Mouse (Mus musculus): ENCODE data around the gene Ins2. TPM values are rescaled to one million over a fixed set of nuclear protein-coding genes. Genes with fewer than 3 reads are reported as not detected.
A peak's percentile ranks its signal among the peaks of the same experiment; 100 is the strongest.

Gene Ins2
- polyA plus RNA-seq, 1 experiment, result 0.63 TPM

GRCm38 (mm10) chr7:142659181-142659681 lies 84.0 kb downstream of the Ins2 start:
- H3K4me1 ChIP-seq (ENCODE audit: control insufficient read depth, insufficient read depth, insufficient read length, low read length), result peaks cover 3% of the 10 kb centered on the region
- no peak overlapping the region for H3K27ac ChIP-seq (ENCODE audit: insufficient read depth, low read depth, low read length)
- TF ChIP-seq CTCF (IDR thresholded peaks at IDR 0.05; ENCODE audit: extremely low read depth, insufficient read length, insufficient replicate concordance, low read depth, low read length) (no peak), POLR2A (IDR thresholded peaks at IDR 0.05; ENCODE audit: low read depth, low read length) (no peak)
- under 1% methylated on average over 57 of the region's 70 CpGs for WGBS
- H3K4me3 ChIP-seq (ENCODE audit: low read depth, low read length), result peak overlapping the region; percentile 60
- H3K27me3 ChIP-seq (ENCODE audit: control insufficient read depth, insufficient read depth, low read length), result peaks cover 75% of the 10 kb centered on the region
- H3K36me3 ChIP-seq (ENCODE audit: control insufficient read depth, insufficient read depth, low read length), result no peaks in the 10 kb centered on the region

GRCm38 (mm10) chr7:142658681-142659180 lies 84.5 kb downstream of the Ins2 start:
- H3K27me3 ChIP-seq (ENCODE audit: control insufficient read depth, insufficient read depth, low read length), result peaks cover 70% of the 10 kb centered on the region

GRCm38 (mm10) chr7:142657821-142658614 lies 85.2 kb downstream of the Ins2 start:
- no peak overlapping the region for H3K27ac ChIP-seq (ENCODE audit: insufficient read depth, low read depth, low read length)
- 5% methylated on average over 34 of the region's 34 CpGs for WGBS
- no peaks in the 10 kb centered on the region for H3K36me3 ChIP-seq (ENCODE audit: control insufficient read depth, insufficient read depth, low read length)
- TF ChIP-seq POLR2A (IDR thresholded peaks at IDR 0.05; ENCODE audit: low read depth, low read length) (no peak), CTCF (IDR thresholded peaks at IDR 0.05; ENCODE audit: extremely low read depth, insufficient read length, insufficient replicate concordance, low read depth, low read length) (no peak)
- peak overlapping the region; percentile 60 for H3K4me3 ChIP-seq (ENCODE audit: low read depth, low read length)
- H3K4me1 ChIP-seq (ENCODE audit: control insufficient read depth, insufficient read depth, insufficient read length, low read length), result peaks cover 3% of the 10 kb centered on the region
- peaks cover 63% of the 10 kb centered on the region for H3K27me3 ChIP-seq (ENCODE audit: control insufficient read depth, insufficient read depth, low read length)

More at GRCm38 (mm10) chr7:142658681-142659180, 84.5 kb downstream of the Ins2 start:
- peak overlapping the region; percentile 60 for H3K4me3 ChIP-seq (ENCODE audit: low read depth, low read length)
- 2% methylated on average over 39 of the region's 40 CpGs for WGBS
- TF ChIP-seq POLR2A (IDR thresholded peaks at IDR 0.05; ENCODE audit: low read depth, low read length) (no peak), CTCF (IDR thresholded peaks at IDR 0.05; ENCODE audit: extremely low read depth, insufficient read length, insufficient replicate concordance, low read depth, low read length) (no peak)
- H3K27ac ChIP-seq (ENCODE audit: insufficient read depth, low read depth, low read length), result no peak overlapping the region
- peaks cover 3% of the 10 kb centered on the region for H3K4me1 ChIP-seq (ENCODE audit: control insufficient read depth, insufficient read depth, insufficient read length, low read length)
- no peaks in the 10 kb centered on the region for H3K36me3 ChIP-seq (ENCODE audit: control insufficient read depth, insufficient read depth, low read length)

GRCm38 (mm10) chr7:142657341-142657791 lies 85.8 kb downstream of the Ins2 start:
- H3K36me3 ChIP-seq (ENCODE audit: control insufficient read depth, insufficient read depth, low read length), result no peaks in the 10 kb centered on the region
- peaks cover 59% of the 10 kb centered on the region for H3K27me3 ChIP-seq (ENCODE audit: control insufficient read depth, insufficient read depth, low read length)
- H3K27ac ChIP-seq (ENCODE audit: insufficient read depth, low read depth, low read length), result no peak overlapping the region
- TF ChIP-seq CTCF (IDR thresholded peaks at IDR 0.05; ENCODE audit: extremely low read depth, insufficient read length, insufficient replicate concordance, low read depth, low read length) (no peak), POLR2A (IDR thresholded peaks at IDR 0.05; ENCODE audit: low read depth, low read length) (no peak)
- H3K4me3 ChIP-seq (ENCODE audit: low read depth, low read length), result no peak overlapping the region
- WGBS, result 33% methylated on average over 7 of the region's 9 CpGs
- peaks cover 3% of the 10 kb centered on the region for H3K4me1 ChIP-seq (ENCODE audit: control insufficient read depth, insufficient read depth, insufficient read length, low read length)

GRCm38 (mm10) chr7:142656055-142656454 lies 87.1 kb downstream of the Ins2 start:
- H3K4me3 ChIP-seq (ENCODE audit: low read depth, low read length), result no peak overlapping the region
- peaks cover 52% of the 10 kb centered on the region for H3K27me3 ChIP-seq (ENCODE audit: control insufficient read depth, insufficient read depth, low read length)
- no peaks in the 10 kb centered on the region for H3K36me3 ChIP-seq (ENCODE audit: control insufficient read depth, insufficient read depth, low read length)
- H3K27ac ChIP-seq (ENCODE audit: insufficient read depth, low read depth, low read length), result no peak overlapping the region
- peaks cover 3% of the 10 kb centered on the region for H3K4me1 ChIP-seq (ENCODE audit: control insufficient read depth, insufficient read depth, insufficient read length, low read length)
- 65% methylated on average over 4 of the region's 4 CpGs for WGBS
- no peak for TF ChIP-seq POLR2A (IDR thresholded peaks at IDR 0.05; ENCODE audit: low read depth, low read length)
- TF ChIP-seq CTCF (IDR thresholded peaks at IDR 0.05; ENCODE audit: extremely low read depth, insufficient read length, insufficient replicate concordance, low read depth, low read length), result no peak

GRCm38 (mm10) chr7:142655633-142656032 lies 87.5 kb downstream of the Ins2 start:
- Histone ChIP-seq H3K36me3 (ENCODE audit: control insufficient read depth, insufficient read depth, low read length) (no peaks in the 10 kb centered on the region), H3K4me1 (ENCODE audit: control insufficient read depth, insufficient read depth, insufficient read length, low read length) (peaks cover 3% of the 10 kb centered on the region), H3K27ac (ENCODE audit: insufficient read depth, low read depth, low read length) (no peak overlapping the region), H3K4me3 (ENCODE audit: low read depth, low read length) (no peak overlapping the region), H3K27me3 (ENCODE audit: control insufficient read depth, insufficient read depth, low read length) (peaks cover 48% of the 10 kb centered on the region)
- 48% methylated on average over 11 of the region's 11 CpGs for WGBS
- TF ChIP-seq CTCF (IDR thresholded peaks at IDR 0.05; ENCODE audit: extremely low read depth, insufficient read length, insufficient replicate concordance, low read depth, low read length), result no peak
- TF ChIP-seq POLR2A (IDR thresholded peaks at IDR 0.05; ENCODE audit: low read depth, low read length), result no peak

DNA sequence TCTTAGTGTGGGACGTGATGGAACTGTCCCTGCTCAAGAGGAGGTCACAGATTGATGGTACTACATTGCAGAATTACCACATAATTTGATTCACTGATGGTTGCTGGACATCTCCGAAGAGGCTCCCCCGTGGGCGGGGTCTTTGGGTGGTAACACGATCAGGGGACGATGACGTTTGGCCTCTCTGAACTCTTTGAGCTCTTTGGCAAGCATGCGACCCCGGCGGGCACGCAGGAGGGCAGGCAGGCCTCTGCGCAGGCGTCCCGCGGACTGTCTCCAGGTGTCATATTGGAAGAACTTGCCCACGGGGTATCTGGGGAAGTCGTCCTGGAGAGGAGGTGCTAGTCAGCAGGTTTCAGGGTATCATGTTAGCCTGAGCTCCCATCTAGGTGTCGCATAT lies 89.5 kb downstream of the Ins2 start:
- TF ChIP-seq CTCF (IDR thresholded peaks at IDR 0.05; ENCODE audit: extremely low read depth, insufficient read length, insufficient replicate concordance, low read depth, low read length), result no peak
- TF ChIP-seq POLR2A (IDR thresholded peaks at IDR 0.05; ENCODE audit: low read depth, low read length), result no peak
- H3K27me3 ChIP-seq (ENCODE audit: control insufficient read depth, insufficient read depth, low read length), result peaks cover 29% of the 10 kb centered on the region
- no peaks in the 10 kb centered on the region for H3K36me3 ChIP-seq (ENCODE audit: control insufficient read depth, insufficient read depth, low read length)
- no peak overlapping the region for H3K4me3 ChIP-seq (ENCODE audit: low read depth, low read length)
- H3K4me1 ChIP-seq (ENCODE audit: control insufficient read depth, insufficient read depth, insufficient read length, low read length), result peaks cover under 1% of the 10 kb centered on the region; the same call in 1 of the 2 replicates
- 44% methylated on average over 18 of the region's 18 CpGs for WGBS
- no peak overlapping the region for H3K27ac ChIP-seq (ENCODE audit: insufficient read depth, low read depth, low read length)

Data from small intestine, adult 2 months (tissue).